Mouse (Mus musculus) liver, adult (tissue): ENCODE measurements around the gene Rnh1.

Source experiments
- GATA4 ChIP-seq: IDR thresholded peaks from 2 replicates; pipeline ENCODE4 v1.6.1; 2014; ENCODE audit warnings: mild to moderate bottlenecking, low read length; ENCODE audit not compliant: insufficient replicate concordance

The Rnh1 gene

DNA sequence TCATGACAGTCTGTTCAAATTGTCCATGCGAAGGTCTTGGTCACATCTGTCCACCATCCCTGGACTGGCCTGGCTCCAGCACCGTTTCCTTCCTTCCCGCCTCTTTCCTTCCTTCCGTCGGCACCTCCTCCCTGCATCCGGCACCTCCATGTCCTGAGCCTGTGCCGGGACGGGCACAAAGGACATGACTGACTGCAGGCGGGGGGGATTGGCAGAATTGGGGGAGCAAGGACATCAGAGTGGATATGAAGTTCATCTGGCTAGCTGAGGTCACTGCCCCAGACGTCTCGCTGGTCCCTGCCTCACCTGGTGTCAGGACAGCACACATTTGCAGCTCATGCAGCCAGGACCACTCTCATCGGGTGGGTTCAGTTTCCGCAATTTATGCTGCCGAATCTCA lies 18.4 kb upstream of the Rnh1 start:
- no peak for TF ChIP-seq GATA4

DNA sequence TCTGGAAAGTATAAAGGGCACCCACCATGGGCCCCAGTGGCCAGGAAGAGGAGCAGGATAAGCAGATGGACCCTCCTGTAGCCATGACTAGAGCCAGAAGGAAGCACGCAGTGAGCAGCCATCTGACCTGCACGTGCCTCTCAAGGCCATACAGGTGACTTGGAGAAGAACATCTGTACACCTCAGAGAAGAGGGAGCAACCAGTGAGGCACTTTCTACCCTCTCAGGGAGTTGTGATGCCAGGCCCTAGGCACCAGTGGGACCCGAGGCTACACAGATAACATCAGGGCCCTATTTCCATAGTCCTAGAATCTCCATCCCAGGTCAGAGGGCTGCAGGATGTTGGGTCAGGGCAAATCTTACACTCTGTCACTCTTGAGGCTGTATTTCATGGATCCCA lies 17.6 kb upstream of the Rnh1 start:
- TF ChIP-seq GATA4: no peak

GRCm38 (mm10) chr7:141188733-141189132 lies 16.1 kb upstream of the Rnh1 start:
- no peak for TF ChIP-seq GATA4

GRCm38 (mm10) chr7:141188194-141188593 lies 15.5 kb upstream of the Rnh1 start:
- no peak for TF ChIP-seq GATA4

DNA sequence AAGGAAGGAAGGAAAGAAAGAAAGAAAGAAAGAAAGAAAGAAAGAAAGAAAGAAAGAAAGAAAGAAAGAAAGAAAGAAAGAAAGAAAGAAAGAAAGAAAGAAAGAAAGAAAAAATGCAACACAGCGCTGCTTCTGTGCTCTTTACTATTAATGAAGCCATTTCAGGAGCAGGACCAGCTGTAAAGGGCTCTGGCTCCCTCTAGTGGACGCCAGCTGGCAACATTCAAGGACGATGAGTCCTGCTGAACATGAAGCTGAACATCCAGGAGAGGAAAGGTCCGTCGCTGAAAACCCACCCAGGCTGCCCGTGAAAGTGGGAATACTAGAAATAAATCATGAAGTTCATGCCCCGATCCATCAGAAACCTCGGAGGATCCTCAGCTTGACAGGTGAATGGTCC lies 3.5 kb upstream of the Rnh1 start:
- no peak for TF ChIP-seq GATA4

- no peak for TF ChIP-seq GATA4
Observed at GRCm38 (mm10) chr7:141175068-141175467, 2.4 kb upstream of the Rnh1 start.

DNA sequence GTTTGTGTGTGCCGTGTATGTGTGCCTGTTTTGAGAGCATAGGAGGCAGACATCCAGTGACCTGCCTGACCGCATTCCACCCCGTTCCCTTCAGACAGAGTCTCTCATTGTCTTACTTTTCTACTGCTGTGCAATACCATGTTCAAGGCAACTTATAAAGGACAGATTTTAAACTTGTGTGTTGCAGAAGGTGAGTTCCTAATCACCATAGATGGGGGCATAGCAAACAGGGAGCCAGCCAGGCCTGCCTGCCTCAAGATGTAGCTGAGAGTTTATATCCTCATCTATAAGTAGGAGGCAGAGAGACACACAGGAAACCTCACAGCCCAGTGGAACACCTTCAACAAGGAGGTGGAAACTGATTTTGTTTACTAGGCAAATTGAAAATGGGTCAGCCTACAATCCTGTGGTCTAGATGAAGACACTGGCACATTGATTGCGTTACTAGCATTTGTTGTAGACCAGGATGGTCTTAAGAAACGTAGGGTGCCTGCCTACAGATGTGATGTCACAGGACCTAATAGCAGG lies 730 bp upstream of the Rnh1 start:
- TF ChIP-seq GATA4: no peak

DNA sequence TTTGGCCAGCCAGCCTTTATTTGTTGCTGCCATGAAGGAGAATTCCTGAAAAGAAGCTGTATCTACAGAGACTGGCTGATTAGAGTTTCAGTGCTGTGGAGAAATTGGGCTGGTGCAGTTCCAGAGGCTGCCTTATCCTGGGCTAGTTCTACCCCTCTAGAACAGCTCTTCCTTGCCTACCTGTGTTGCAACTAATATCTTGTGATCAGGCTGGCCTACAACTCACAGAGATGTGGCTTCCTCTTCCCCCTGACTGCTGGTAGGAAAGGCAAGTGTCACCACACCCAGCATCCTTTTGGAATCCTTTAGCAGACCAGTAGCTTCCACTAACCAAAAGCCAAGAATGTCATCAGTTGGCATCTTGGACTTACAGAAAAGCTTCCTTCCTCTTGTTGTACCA lies 2.8 kb downstream of the Rnh1 start:
- TF ChIP-seq GATA4: no peak

GRCm38 (mm10) chr7:141169300-141169699 lies 3.4 kb downstream of the Rnh1 start:
- no peak for TF ChIP-seq GATA4

DNA sequence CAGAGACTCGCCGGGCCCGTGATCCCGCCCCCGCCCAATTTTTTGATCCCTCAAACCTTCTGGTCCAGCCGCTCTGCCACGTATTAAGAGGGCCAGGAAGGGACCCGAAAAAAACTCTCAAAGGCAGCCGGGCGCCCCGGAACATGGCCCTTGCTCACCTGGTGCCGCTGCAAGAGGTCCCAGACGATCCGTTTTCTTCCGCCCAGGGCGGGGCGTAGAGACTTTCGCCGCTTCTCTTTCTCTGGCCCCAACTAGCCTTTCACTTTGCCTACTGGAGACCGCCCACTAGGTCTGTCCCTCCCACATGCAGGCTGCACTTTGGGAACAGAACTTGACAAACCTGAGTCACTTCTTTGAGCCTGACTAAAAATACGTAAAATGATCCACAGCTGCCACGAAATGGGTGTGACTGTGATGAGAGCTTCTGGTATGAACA lies 4.1 kb downstream of the Rnh1 start:
- no peak for TF ChIP-seq GATA4

DNA sequence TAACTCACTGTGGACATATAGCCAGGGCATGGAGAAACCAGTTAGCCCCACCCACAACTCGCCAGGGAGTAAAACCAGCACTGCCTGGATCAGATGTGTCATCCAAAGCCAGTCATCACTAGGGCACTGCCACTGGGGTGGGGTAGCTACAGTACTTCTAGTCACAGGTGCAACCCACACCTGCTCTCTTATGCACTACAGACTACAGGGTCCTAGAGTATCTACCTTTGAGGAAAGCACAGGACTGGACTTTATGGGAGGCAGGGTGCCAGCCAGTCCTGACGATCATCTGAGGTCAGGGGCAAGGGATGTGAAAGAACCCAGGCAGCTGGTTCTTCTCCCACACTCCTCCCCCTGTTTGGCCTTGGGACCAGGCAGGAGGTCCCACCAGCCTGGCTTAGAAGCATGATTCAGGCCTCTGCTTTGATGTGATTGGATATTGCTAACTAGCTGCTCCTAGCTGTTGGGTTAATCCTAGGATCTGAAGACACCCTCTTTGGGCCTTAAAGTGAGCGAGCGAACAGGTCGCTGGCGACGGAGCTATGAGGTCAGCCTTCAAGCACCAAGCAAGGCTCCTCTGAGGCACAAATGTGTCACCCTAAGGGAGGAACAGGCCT lies 4.6 kb downstream of the Rnh1 start:
- TF ChIP-seq GATA4: no peak

- no peak for TF ChIP-seq GATA4
Observed at GRCm38 (mm10) chr7:141164850-141165249, 7.8 kb downstream of the Rnh1 start.

DNA sequence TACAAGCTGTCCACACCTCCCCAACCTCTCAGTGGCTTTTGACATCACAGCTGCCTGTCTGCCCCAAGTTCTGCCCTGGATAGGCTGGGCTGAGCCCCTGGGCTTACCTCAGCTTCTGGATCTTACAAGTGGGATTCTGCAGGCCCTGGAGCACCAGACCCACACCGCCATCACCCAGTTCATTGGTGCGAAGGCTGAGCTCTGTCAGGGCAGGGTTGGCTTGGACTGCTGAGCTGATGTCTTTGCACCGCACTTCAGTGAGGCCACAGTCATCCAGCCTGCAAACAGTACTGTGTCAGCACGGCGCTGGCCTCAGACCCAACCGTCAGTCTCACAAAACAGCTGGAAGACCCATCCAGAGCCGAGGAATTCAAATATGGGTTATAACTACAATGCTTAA lies 8.3 kb downstream of the Rnh1 start:
- no peak for TF ChIP-seq GATA4

DNA sequence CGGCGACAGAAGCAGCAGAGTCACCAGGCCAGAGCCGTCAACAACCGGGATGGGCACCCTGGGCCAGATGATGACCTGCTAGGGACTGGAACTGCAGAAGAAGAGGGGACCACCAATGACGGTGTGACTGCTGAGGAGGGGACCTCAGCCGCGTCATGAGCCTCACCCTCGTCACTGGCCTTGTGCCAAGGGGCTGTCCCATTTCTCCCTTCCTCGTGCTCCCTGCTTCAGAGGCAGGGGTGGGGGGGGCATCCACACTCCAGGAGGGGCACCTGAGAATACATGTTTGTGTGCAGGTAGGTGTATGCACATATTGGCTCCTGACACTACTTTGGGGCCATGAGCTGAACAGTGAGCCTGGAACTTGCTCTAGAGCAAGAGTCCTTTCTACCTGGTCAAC lies 17.3 kb downstream of the Rnh1 start:
- no peak for TF ChIP-seq GATA4

GRCm38 (mm10) chr7:141148639-141149038 lies 24.0 kb downstream of the Rnh1 start:
- no peak for TF ChIP-seq GATA4

DNA sequence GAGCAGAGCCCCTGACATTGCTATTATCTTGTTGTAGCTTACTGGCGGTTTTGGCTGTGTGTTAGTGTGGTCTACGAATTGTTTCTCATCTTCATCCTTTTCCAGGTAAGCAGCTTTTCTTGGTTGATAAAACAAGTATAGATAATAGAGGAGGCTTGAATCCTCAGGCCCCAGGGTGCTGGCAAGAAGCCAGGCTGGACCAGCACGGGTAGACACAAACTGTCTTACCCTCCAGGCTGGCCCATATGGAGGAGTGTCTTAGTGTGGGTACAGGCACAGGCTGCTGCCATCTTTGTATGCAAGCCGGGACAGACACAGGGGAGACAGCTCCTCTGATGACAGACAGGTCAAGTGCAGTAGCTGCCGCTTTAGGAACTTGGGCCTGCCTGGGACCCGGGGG lies 25.6 kb downstream of the Rnh1 start:
- no peak for TF ChIP-seq GATA4

GRCm38 (mm10) chr7:141146043-141146595 lies 26.5 kb downstream of the Rnh1 start:
- no peak for TF ChIP-seq GATA4
